Mouse (Mus musculus): ENCODE data around the gene Gm17334. TPM values are rescaled to one million over a fixed set of nuclear protein-coding genes. Genes with fewer than 3 reads are reported as not detected.

The Gm17334 gene
- total and polyA plus RNA-seq, 3 experiments, result not detected

DNA sequence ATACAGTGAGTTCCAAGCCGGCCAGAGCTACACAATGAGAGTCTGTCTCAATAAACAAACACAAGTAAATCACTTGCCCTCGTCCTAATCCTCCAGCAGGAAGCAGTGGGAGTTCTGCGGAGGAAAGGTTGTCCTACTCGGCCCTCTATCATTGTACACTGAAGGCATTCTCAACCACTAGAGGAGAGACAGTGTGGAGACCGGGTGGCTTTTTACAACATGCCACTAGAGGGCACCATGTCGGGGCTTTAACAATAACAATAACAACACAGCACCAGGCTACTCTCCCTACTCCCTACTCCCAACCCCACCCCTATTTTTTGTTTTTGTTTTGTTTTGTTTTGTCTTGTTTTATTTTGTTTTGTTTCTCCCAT, 35.4 kb downstream of the Gm17334 start:
- H3K27ac ChIP-seq (ENCODE audit: control insufficient read depth, low read depth, low read length), result peak overlapping the region; percentile 25; the same call in 1 of the 2 replicates
- peaks cover 0 to 17% of the 10 kb centered on the region in 2 experiments; a peak in 3 of 4 replicates for H3K4me1 ChIP-seq (ENCODE audit: control insufficient read depth in 1 of 2, insufficient read depth in 2 of 2, low read length in 2 of 2)
- TF ChIP-seq MYB (IDR thresholded peaks at IDR 0.05; ENCODE audit: low read depth, low read length) (no peak), ZMIZ1 (IDR thresholded peaks at IDR 0.05; ENCODE audit: low read depth, low read length) (no peak), TAL1 (IDR thresholded peaks at IDR 0.05; ENCODE audit: low read length) (no peak), GABPA (IDR thresholded peaks at IDR 0.05; ENCODE audit: low read depth, low read length) (no peak), ZNF384 (IDR thresholded peaks at IDR 0.05; ENCODE audit: low read depth, low read length) (no peak), ETS1 (IDR thresholded peaks at IDR 0.05; ENCODE audit: low read depth, low read length) (no peak), ZC3H11A (IDR thresholded peaks at IDR 0.05; ENCODE audit: low read depth, low read length) (peak; percentile 66), RCOR1 (IDR thresholded peaks at IDR 0.05; ENCODE audit: low read depth, low read length) (no peak), CTCF (IDR thresholded peaks at IDR 0.05 in 2 of 3, conservative IDR thresholded peaks at IDR 0.05 in 1 of 3; ENCODE audit: control insufficient read depth in 1 of 3, insufficient read depth in 1 of 3, low read depth in 2 of 3, low read length in 3 of 3, poor library complexity in 1 of 3, severe bottlenecking in 1 of 3) (peak; percentile 74 to 94 (median 81)), TBP (IDR thresholded peaks at IDR 0.05; ENCODE audit: low read depth, low read length) (0 out of 2 replicates have a peak, but pooled peaks have one; percentile 11), SMC3 (IDR thresholded peaks at IDR 0.05; ENCODE audit: low read depth, low read length) (peak; percentile 80), RAD21 (IDR thresholded peaks at IDR 0.05; ENCODE audit: low read depth, low read length) (peak; percentile 59), HCFC1 (IDR thresholded peaks at IDR 0.05; ENCODE audit: low read depth, low read length) (no peak), SIN3A (IDR thresholded peaks at IDR 0.05; ENCODE audit: low read length) (no peak; the same call in 1 of the 2 replicates), MEF2A (IDR thresholded peaks at IDR 0.05; ENCODE audit: extremely low read depth, insufficient replicate concordance, low read depth, low read length, poor library complexity, severe bottlenecking) (no peak), TCF12 (IDR thresholded peaks at IDR 0.05; ENCODE audit: low read depth, low read length) (0 out of 2 replicates have a peak, but pooled peaks have one; percentile 13), BHLHE40 (IDR thresholded peaks at IDR 0.05; ENCODE audit: borderline replicate concordance, low read depth, low read length) (no peak), MAZ (IDR thresholded peaks at IDR 0.05; ENCODE audit: low read depth, low read length) (no peak), EP300 (IDR thresholded peaks at IDR 0.05; ENCODE audit: low read depth in 1 of 2, low read length in 2 of 2) (no peak), GATA1 (IDR thresholded peaks at IDR 0.05; ENCODE audit: low read depth, low read length) (no peak), MAX (IDR thresholded peaks at IDR 0.05; ENCODE audit: low read length) (0 out of 2 replicates have a peak, but pooled peaks have one; percentile 6), NRF1 (IDR thresholded peaks at IDR 0.05; ENCODE audit: insufficient read depth, low read depth, low read length, poor library complexity, severe bottlenecking) (no peak), MXI1 (IDR thresholded peaks at IDR 0.05; ENCODE audit: low read depth, low read length) (no peak), MYC (IDR thresholded peaks at IDR 0.05; ENCODE audit: low read depth, low read length) (peak; percentile 34; the same call in 1 of the 2 replicates)
- peaks cover 0 to 20% of the 10 kb centered on the region in 2 experiments; a peak in 2 of 4 replicates for H3K36me3 ChIP-seq (ENCODE audit: control insufficient read depth in 1 of 2, insufficient read depth in 2 of 2, low read length in 2 of 2)
- peak overlapping the region; percentile 64 for H3K9ac ChIP-seq (ENCODE audit: control insufficient read depth, low read depth, low read length, poor library complexity, severe bottlenecking)
- no peaks in the 10 kb centered on the region for H3K9me3 ChIP-seq (replicated peaks; ENCODE audit: insufficient read depth, low read length)
- DNase-seq (ENCODE audit: low read depth, low spot score), result peak; percentile 91
- H3K27me3 ChIP-seq (ENCODE audit: control insufficient read depth in 1 of 2, insufficient read depth in 2 of 2, low read length in 2 of 2), result peaks cover 1 to 17% of the 10 kb centered on the region in 2 experiments; a peak in 3 of 4 replicates
- no peaks in the 10 kb centered on the region; the same call in 1 of the 2 replicates for H3K79me2 ChIP-seq (ENCODE audit: control insufficient read depth, insufficient read depth, low read length, poor library complexity)
- H3K4me3 ChIP-seq (ENCODE audit: control insufficient read depth in 1 of 2, insufficient read depth in 1 of 2, low read depth in 2 of 2, low read length in 2 of 2), result peak overlapping the region; percentile 14 to 19; a peak in 3 of 4 replicates

Measured in MEL (cell line).